Mouse (Mus musculus): ENCODE results near the gene Bmp5.

Gene Bmp5

DNA sequence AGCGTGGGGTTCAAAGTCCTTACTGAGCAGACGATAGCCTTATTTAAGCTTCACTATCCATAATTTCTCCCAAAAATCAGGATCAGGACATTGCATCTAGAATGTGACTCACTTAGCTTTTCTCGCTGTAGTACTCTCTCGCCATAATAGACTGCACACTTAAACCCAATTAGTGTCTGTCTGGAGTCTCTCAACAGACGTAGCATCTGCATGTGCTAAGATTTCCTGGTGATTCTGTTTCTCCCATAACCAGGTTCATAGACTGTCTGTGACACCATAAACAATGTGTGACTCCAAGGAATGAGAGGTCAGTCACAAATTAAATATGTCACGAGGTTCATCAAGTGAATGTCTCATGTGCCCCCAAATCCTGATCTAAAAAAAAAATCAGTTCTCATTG is 65.7 kb downstream of the Bmp5 start:
- no peak for DNase-seq (ENCODE audit: low spot score)

DNA sequence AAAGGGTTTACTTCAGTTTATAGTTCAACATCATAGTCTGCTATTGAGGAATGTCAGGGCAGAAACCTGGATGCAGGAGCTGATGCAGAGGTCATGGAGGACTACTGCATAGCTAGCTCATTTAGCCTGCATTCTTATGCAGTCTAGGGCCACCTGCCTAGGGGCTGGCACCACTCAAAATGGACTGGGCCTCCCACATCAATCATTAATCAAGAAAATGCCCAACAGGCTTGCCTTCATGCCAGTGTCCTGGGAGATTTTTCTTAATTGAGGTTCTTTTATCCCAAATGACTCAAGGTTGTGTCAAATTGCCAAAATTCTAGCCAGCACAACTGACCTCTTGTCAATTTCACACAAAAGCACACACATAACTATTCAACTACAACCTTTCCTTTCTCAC is 70.8 kb downstream of the Bmp5 start:
- DNase-seq (ENCODE audit: low spot score), result no peak

GRCm38 (mm10) chr9:75850670-75851228 is 75.6 kb downstream of the Bmp5 start:
- DNase-seq (ENCODE audit: low spot score), result no peak

DNA sequence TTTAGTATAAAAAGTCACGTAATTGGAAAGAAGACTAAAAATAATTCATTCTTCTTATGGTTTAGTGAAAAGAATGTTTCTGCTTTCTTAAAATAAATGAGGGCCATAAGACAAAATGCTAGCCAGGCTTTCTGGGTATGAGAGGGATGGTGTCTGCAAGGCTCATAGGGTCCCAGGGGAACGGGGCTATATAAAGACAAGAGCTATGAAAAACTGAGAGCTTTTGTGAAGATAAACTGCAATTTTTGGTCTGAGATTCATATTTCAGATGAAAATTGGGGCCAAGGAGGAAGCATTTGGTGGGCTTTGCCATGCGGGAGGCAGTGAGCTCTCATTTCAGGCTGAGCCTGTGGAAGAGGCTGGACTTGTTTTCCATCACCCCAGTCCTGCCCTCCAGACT is 83.0 kb downstream of the Bmp5 start:
- no peak for DNase-seq (ENCODE audit: low spot score)

- DNase-seq (ENCODE audit: low spot score), result no peak
These were observed 83.8 kb downstream of the Bmp5 start for GRCm38 (mm10) chr9:75858939-75859338.

DNA sequence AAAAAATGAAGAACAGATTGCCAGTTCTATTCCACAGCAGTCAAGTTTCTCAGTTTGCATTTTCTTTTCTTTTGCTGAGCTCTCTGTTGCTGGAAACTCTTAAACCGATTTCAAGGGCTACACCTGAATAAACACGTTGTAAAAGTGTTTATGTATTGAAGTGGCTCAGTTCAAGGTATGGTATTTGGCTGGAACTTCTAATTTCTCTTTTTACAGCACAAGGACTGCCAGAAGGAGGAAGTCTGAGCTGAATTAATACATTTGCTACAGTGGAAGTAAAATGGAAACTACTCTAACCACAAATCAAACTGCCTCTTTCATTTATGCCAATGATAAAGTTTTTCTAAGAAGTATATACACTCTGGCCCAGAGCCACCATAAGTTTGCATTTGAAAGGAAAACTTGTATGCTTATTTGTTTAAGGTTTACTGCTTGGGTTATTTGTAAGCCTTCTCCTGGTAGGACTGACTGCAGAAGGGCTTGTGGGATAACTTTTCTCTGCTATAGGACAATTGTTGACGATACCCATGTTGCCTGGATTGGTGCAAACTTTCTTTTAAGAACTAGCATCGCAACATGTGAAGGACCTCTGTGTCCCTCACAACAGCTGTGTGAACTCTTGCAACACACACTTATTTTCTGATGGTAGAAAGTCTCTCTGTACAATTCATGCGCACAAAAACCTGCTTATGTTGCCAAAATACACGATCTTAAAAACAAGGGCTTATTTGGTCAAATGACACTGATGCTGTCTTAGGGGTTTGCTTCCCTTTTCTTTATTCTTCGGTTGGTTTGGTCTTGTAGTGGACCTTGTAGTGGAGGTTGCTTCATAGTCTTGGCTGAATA is 95.4 kb downstream of the Bmp5 start:
- no peak for DNase-seq (ENCODE audit: low spot score)

GRCm38 (mm10) chr9:75876333-75876732 is 101.2 kb downstream of the Bmp5 start:
- peak; percentile 17 for DNase-seq (ENCODE audit: low spot score)

- no peak for DNase-seq (ENCODE audit: low spot score)
These were observed 108.5 kb downstream of the Bmp5 start for GRCm38 (mm10) chr9:75883481-75884190.

DNA sequence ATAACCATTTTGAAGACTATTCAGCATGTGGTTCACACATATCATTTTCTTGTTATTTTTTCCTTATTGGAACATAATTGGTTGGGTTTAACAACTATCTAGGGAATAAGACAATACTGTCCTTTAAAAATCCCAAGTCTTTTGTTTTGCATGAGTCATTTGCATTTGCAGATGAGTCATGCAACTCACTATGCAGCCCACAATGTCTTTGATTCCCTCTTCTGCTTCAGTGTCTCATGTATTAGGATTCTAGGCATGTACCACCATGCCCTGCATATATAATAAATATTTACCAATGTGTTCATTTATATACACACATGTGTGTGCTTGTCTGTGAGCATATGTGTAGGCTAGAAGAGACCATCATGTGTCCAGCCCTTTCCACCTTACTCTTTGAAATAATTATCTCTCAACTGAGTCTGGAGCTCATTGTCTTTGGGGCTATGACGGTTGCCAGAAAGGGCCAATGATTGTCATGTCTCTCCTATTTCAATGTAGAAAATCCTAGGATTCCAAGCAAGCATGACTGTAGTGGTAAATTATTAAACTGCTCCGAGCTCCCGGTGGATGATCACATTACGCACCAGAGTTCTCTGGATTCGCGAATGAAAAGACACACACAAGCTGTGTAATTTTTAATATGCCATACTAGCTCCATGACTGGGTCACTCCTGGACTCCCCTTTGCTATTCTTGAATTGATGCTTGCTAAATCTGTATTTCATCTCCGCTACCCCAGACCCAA is 111.8 kb downstream of the Bmp5 start:
- no peak for DNase-seq (ENCODE audit: low spot score)

DNA sequence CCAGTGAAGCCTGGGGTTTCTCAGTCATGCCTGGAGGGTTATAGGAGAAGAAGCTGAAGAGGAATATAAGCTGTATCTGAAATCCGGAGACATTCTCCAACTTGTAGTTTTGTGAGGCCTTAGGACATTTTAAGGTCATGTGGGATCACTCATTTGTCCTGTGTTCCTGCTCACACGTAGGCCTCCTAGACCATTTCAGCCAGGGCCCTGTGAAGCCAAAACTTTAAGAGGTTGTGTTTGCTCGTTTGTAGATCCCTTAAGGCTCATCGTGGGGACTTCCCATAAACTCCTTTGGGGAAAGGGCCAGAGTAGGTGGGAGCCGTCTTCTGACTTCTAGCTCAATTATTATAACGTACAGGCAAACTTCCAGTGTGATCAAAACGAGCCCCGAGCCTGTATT is 121.8 kb downstream of the Bmp5 start:
- no peak for DNase-seq (ENCODE audit: low spot score)

DNA sequence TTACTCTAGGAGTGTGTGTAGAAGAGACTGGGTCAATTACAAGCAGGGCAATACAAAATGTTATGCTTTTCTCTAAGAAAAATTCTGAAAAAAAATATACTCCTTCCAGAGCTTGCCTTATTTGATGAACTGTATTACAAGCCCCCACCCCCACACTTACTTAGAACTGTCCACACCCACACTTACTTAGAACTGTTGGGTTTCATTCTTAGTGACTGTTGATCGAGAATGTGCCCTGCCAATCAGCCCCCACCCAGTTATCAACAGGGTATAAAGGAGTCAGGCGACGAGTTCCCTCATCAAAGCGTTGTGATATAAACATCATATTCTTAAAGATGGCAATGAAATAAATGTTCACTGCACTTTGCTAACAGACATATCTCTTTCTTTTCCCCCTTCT is 122.9 kb downstream of the Bmp5 start:
- no peak for DNase-seq (ENCODE audit: low spot score)

GRCm38 (mm10) chr9:75901219-75901618 is 126.1 kb downstream of the Bmp5 start:
- no peak for DNase-seq (ENCODE audit: low spot score)

GRCm38 (mm10) chr9:75905497-75905896 is 130.3 kb downstream of the Bmp5 start:
- DNase-seq (ENCODE audit: low spot score), result no peak

DNA sequence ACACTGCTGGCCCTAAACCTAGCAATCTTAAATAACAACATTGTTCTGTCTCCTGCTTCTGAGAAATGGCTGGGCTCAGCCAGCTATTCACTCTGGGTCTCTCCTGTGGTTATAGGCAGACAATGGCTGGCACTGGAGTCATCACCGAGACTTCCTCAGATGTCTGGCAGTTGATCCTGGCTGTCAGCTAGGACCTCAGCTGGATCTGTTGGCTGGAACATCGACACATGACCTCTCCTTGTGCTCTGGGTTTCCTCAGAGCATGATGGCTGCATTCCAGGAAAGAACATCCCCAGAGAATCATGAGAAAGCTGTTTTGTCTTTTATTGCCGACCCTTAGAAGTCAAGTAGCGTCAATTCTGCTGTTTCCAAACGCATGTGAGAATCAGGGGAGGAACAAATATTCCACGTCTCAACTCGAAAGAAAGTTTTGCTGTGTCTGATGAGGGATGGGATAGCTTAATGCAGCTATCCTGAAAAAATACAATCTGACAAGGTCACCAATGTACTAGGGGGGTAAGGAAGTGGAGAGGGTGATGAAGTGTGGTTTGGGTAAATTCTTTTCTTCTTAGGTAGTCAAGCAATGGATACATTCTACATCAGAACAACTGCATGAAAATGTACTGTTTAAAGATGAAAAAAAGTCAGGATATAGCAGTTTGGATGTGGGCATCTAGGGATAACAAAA is 135.1 kb downstream of the Bmp5 start:
- peak; percentile 91 for DNase-seq (ENCODE audit: low spot score)

DNA sequence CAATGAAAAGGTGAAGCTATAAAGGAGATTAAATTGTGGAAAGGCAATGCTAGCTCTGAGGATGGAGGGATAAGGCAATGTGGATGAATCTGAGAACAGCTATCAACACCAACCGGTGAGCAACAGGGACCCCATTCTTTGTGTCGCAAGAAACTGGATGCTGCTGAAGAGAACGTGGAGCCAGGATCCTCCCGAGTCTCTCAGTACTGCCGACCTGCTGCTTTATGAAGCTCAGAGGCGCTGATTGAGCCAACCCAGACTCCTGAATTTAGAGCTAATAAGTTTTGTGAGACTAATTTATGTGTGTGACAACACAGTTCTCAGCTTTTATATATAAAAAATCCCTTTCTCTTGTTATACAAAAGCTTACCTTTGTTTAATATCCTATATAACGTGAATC is 136.4 kb downstream of the Bmp5 start:
- no peak for DNase-seq (ENCODE audit: low spot score)

GRCm38 (mm10) chr9:75916027-75916426 is 140.9 kb downstream of the Bmp5 start:
- peak; percentile 52 for DNase-seq (ENCODE audit: low spot score)

- DNase-seq (ENCODE audit: low spot score), result no peak
These were observed 152.2 kb downstream of the Bmp5 start for GRCm38 (mm10) chr9:75927196-75927880.

GRCm38 (mm10) chr9:75928068-75928467 is 152.9 kb downstream of the Bmp5 start:
- no peak for DNase-seq (ENCODE audit: low spot score)

GRCm38 (mm10) chr9:75944663-75945062 is 169.5 kb downstream of the Bmp5 start:
- no peak for DNase-seq (ENCODE audit: low spot score)

All from adipocyte (in vitro differentiated cells).